In genomic region chrX:159508331-159509036, GRCm38 (mm10) we compare ENCODE assay signal across 20 mouse cellular contexts. TPM values are rescaled to one million over a fixed set of nuclear protein-coding genes. Genes with fewer than 3 reads are reported as not detected.
A peak's percentile ranks its signal among the peaks of the same experiment; 100 is the strongest.
DNase-seq lines count a peak whose midpoint lies in the region; ATAC-seq and TF ChIP-seq lines count a peak whose summit lies in the region.
"Had no signal": no experiment of that assay in that cellular context is flagged by ENCODE, and none has a peak within 500 bp of the region (broad histone marks: within the 10 kb centered on the region; RNA-seq: fewer than 3 reads in every experiment).

No protein-coding gene starts in this region.

- no peak for TF ChIP-seq CTCF in left cerebral cortex, adult 2 months (IDR thresholded peaks at IDR 0.05)

- H3K9ac ChIP-seq in limb, embryonic 11.5 days (ENCODE audit: low read length) = no peak overlapping the region
- H3K9ac ChIP-seq in forebrain, embryonic 13.5 days = no peak overlapping the region
- H3K9ac ChIP-seq: neural tube, embryonic 15.5 days had no signal

- no peaks in the 10 kb centered on the region for H3K4me1 ChIP-seq in limb, embryonic 11.5 days (ENCODE audit: control insufficient read depth, insufficient read depth, low read length)
- no peaks in the 10 kb centered on the region for H3K4me1 ChIP-seq in limb, embryonic 10.5 days
- no peaks in the 10 kb centered on the region for H3K4me1 ChIP-seq in forebrain, embryonic 13.5 days
- H3K4me1 ChIP-seq: neural tube, embryonic 15.5 days had no signal

- no peaks in the 10 kb centered on the region for H3K27me3 ChIP-seq in limb, embryonic 11.5 days (ENCODE audit: control insufficient read depth, insufficient read depth, low read length)
- H3K27me3 ChIP-seq in limb, embryonic 10.5 days (ENCODE audit: low read depth, poor library complexity, severe bottlenecking) = peaks cover 75% of the 10 kb centered on the region
- H3K27me3 ChIP-seq in forebrain, embryonic 13.5 days = no peaks in the 10 kb centered on the region
- H3K27me3 ChIP-seq: neural tube, embryonic 15.5 days had no signal

- intact Hi-C loops in left cerebral cortex, adult 2 months (cut with DNase I) = no loop called here

- no peaks in the 10 kb centered on the region for H3K36me3 ChIP-seq in limb, embryonic 11.5 days (ENCODE audit: control insufficient read depth, insufficient read depth, low read length)
- H3K36me3 ChIP-seq in limb, embryonic 10.5 days = no peaks in the 10 kb centered on the region
- no peaks in the 10 kb centered on the region for H3K36me3 ChIP-seq in forebrain, embryonic 13.5 days (ENCODE audit: poor library complexity, severe bottlenecking)
- H3K36me3 ChIP-seq: neural tube, embryonic 15.5 days had no signal

- WGBS in limb, embryonic 11.5 days = 55% methylated on average over 17 of the region's 19 CpGs
- WGBS in limb, embryonic 10.5 days = 64% methylated on average over 19 of the region's 19 CpGs
- 55% methylated on average over 19 of the region's 19 CpGs for WGBS in forebrain, embryonic 13.5 days

- DNase-seq in limb, embryonic 11.5 days (ENCODE audit: low spot score) = peak; percentile 20
- DNase-seq in limb, embryonic 10.5 days (ENCODE audit: low spot score) = no peak
- DNase-seq in MEL-GATA-1-ER (ENCODE audit: extremely low read depth, low read depth) = peak; percentile 45
- no peak for DNase-seq in left cerebral cortex, adult 2 months (ENCODE audit: extremely low spot score in 1 of 2, low spot score in 2 of 2)
- no peak for DNase-seq in frontal cortex, postnatal 25 days (ENCODE audit: low spot score in 2 of 2)
- DNase-seq: adrenal gland, postnatal 36 days; cerebellum, postnatal 10 days; heart, adult 2 months; kidney, adult 2 months; kidney, postnatal 4 days; lung, adult 2 months; lung, postnatal 36 days; midbrain, embryonic 14.5 days had no signal

- H3K9me3 ChIP-seq in limb, embryonic 11.5 days (ENCODE audit: control insufficient read depth, low read length) = no peaks in the 10 kb centered on the region
- H3K9me3 ChIP-seq in limb, embryonic 10.5 days (replicated peaks) = no peaks in the 10 kb centered on the region
- no peaks in the 10 kb centered on the region for H3K9me3 ChIP-seq in forebrain, embryonic 13.5 days (replicated peaks)
- H3K9me3 ChIP-seq: neural tube, embryonic 15.5 days had no signal

- ATAC-seq in limb, embryonic 11.5 days (ENCODE audit: insufficient number of reproducible peaks, low FRiP score, low TSS enrichment, low read depth) = no peak
- peak; percentile 30 to 39 for ATAC-seq in hematopoietic stem cell, adult 5-6 weeks (replicated peaks in 1 of 2; ENCODE audit: insufficient read depth in 1 of 2, low FRiP score in 2 of 2, low TSS enrichment in 1 of 2, low read depth in 1 of 2, poor library complexity in 2 of 2, severe bottlenecking in 2 of 2)
- peak; percentile 58 for ATAC-seq in megakaryocyte, adult 5-6 weeks (ENCODE audit: poor library complexity, severe bottlenecking)
- no peak for ATAC-seq in forebrain, embryonic 13.5 days
- ATAC-seq: forebrain, embryonic 16.5 days had no signal

- H3K4me3 ChIP-seq in limb, embryonic 11.5 days (ENCODE audit: low read depth, low read length) = no peak overlapping the region
- H3K4me3 ChIP-seq in limb, embryonic 10.5 days = no peak overlapping the region
- no peak overlapping the region for H3K4me3 ChIP-seq in left cerebral cortex, adult 2 months
- H3K4me3 ChIP-seq in forebrain, embryonic 13.5 days = no peak overlapping the region
- H3K4me3 ChIP-seq: erythroblast, embryonic 14.5 days; heart, adult 2 months; myocyte; neural tube, embryonic 15.5 days had no signal

- no peak overlapping the region for H3K27ac ChIP-seq in limb, embryonic 11.5 days (replicated peaks; ENCODE audit: low read depth, low read length)
- H3K27ac ChIP-seq in limb, embryonic 10.5 days = no peak overlapping the region
- H3K27ac ChIP-seq in left cerebral cortex, adult 2 months = no peak overlapping the region
- no peak overlapping the region for H3K27ac ChIP-seq in forebrain, embryonic 13.5 days
- H3K27ac ChIP-seq: heart, adult 2 months; neural tube, embryonic 15.5 days had no signal

- no peak overlapping the region for H3K4me2 ChIP-seq in limb, embryonic 11.5 days (ENCODE audit: low read depth, severe bottlenecking)
- no peak overlapping the region for H3K4me2 ChIP-seq in forebrain, embryonic 13.5 days
- H3K4me2 ChIP-seq: neural tube, embryonic 15.5 days had no signal

RNA-seq across cellular contexts. Expression of gene Bclaf3, which starts 18.0 kb away (rescaled TPM):
- polyA plus RNA-seq in limb, embryonic 11.5 days (2014; fragmentation: Nextera tagmentation; extraction: Ambion mirVana) = 21.7 and 22.9 TPM in 2 replicates
- polyA plus RNA-seq in limb, embryonic 10.5 days (2016; fragmentation: Nextera tagmentation; extraction: Ambion mirVana) = 16.6 and 20.8 TPM in 2 replicates
- 98.0 and 106 TPM in 2 replicates for total RNA-seq in hematopoietic stem cell, adult 5-6 weeks (2017)
- total RNA-seq in megakaryocyte, adult 5-6 weeks (2015) = 21.5 and 22.6 TPM in 2 replicates
- total RNA-seq in megakaryocyte, adult 5-6 weeks (2017) = 17.1 and 22.5 TPM in 2 replicates
- total RNA-seq in left cerebral cortex, adult 2 months (2021) = 10 to 100 TPM; 11.7 to 13.0 TPM
- polyA plus RNA-seq in forebrain, embryonic 13.5 days (2015; fragmentation: Nextera tagmentation; extraction: Ambion mirVana) = 32.4 and 34.7 TPM in 2 replicates

Comparison
In these comparisons a context has a peak if more than half of its experiments do, and no peak if none do; other contexts are left out.
1. DNase-seq: peak in limb, embryonic 11.5 days (single experiment) and MEL-GATA-1-ER (single experiment); none in limb, embryonic 10.5 days (single experiment), left cerebral cortex, adult 2 months (0 of 2) and frontal cortex, postnatal 25 days (0 of 2).
2. ATAC-seq: peak in hematopoietic stem cell, adult 5-6 weeks (2 of 2) and megakaryocyte, adult 5-6 weeks (single experiment); none in limb, embryonic 11.5 days (single experiment) and forebrain, embryonic 13.5 days (single experiment).